Mouse (Mus musculus) hindbrain, embryonic 11.5 days (tissue): ENCODE measurements around the gene Cer1. TPM values are rescaled to one million over a fixed set of nuclear protein-coding genes. Genes with fewer than 3 reads are reported as not detected.
A peak's percentile ranks its signal among the peaks of the same experiment; 100 is the strongest.

Experiments
- ATAC-seq: fragments of 200-750 bp; cut with Nextera tagmentation; 2 replicates; pipeline ENCODE4 v1.8.0; 2017; ENCODE audit warnings: mild to moderate bottlenecking, moderate TSS enrichment, moderate library complexity; ENCODE audit not compliant: low FRiP score
- DNase-seq: peaks from one replicate; pipeline ENCODE4 v3.0.0-alpha.2; 2015; ENCODE audit warnings: low spot score
- H3K27ac ChIP-seq: fragments of 300-500 bp; sonication (generic); 2 replicates; pipeline ENCODE4 v1.5.1; 2014; ENCODE audit warnings: mild to moderate bottlenecking, low read depth, low read length
- H3K27me3 ChIP-seq: fragments of 300-500 bp; sonication (generic); 2 replicates; pipeline ENCODE4 v1.6.1; 2014; ENCODE audit warnings: mild to moderate bottlenecking, low read length, moderate library complexity, mixed read lengths; ENCODE audit not compliant: control insufficient read depth, insufficient read depth
- H3K36me3 ChIP-seq: fragments of 300-500 bp; sonication (generic); 2 replicates; pipeline ENCODE4 v1.6.1; 2014; ENCODE audit warnings: mild to moderate bottlenecking, low read length, moderate library complexity, mixed read lengths; ENCODE audit not compliant: control insufficient read depth, insufficient read depth
- H3K4me1 ChIP-seq: fragments of 300-500 bp; sonication (generic); replicated peaks from 2 replicates; pipeline ENCODE4 v1.6.1; 2014; ENCODE audit warnings: low read length, mixed read lengths; ENCODE audit not compliant: control insufficient read depth, insufficient read depth
- H3K4me2 ChIP-seq: fragments of 300-500 bp; sonication (generic); replicated peaks from 2 replicates; pipeline ENCODE4 v1.6.1; 2014; ENCODE audit warnings: mild to moderate bottlenecking, low read depth, low read length
- H3K4me3 ChIP-seq: fragments of 300-500 bp; sonication (generic); 2 replicates; pipeline ENCODE4 v1.5.1; 2014; ENCODE audit warnings: low read depth, low read length
- H3K9ac ChIP-seq: fragments of 300-500 bp; sonication (generic); 2 replicates; pipeline ENCODE4 v1.6.1; 2014; ENCODE audit warnings: low read depth, low read length
- H3K9me3 ChIP-seq: fragments of 300-500 bp; sonication (generic); 2 replicates; pipeline ENCODE4 v1.6.1; 2016; ENCODE audit warnings: low read length; ENCODE audit not compliant: control insufficient read depth
- WGBS: fragments of 180-500 bp; shearing (Covaris S2); extraction: QIAGEN DNeasy Blood & Tissue Kit; methylation state at CpG from one replicate; pipeline ENCODE4 v1.1.7; 2014; 5-methylcytosine and 5-hydroxymethylcytosine counted together
- polyA plus RNA-seq: library from polyadenylated mRNA; unstranded; fragments of >200 nt; fragmentation: Nextera tagmentation; extraction: Ambion mirVana; gene quantifications from 2 replicates; pipeline ENCODE4 v1.2.1, GENCODE M21; 2014

The Cer1 gene
- polyA plus RNA-seq, 1 experiment from 2014 or later: 0.28 TPM

DNA sequence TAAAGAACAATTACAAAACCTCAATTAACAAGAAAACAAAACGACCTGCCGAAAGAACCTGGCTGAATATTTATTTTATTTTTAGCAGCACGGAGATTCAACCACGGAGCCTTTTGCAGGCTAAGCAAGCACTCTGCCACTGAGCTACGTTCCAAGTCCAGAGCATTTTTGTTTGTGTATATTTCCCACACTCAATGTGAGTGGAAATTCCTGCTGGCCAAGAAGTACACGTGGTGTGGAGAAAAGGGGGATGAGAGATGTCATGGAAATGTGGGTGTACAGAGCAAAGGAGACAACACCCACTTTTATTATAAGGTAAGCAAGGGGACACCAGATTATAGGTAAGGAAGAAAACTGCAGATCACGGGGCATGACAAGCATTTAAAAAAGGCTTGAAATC, 30.6 kb upstream of the Cer1 start:
- Histone ChIP-seq H3K4me1 (0 out of 2 replicates have a peak, but pooled peaks cover 3% of the 10 kb centered on the region), H3K27me3 (no peaks in the 10 kb centered on the region), H3K4me3 (no peak overlapping the region), H3K4me2 (no peak overlapping the region), H3K36me3 (no peaks in the 10 kb centered on the region), H3K9me3 (no peaks in the 10 kb centered on the region), H3K9ac (no peak overlapping the region), H3K27ac (peak overlapping the region; percentile 49; the same call in 1 of the 2 replicates)
- no peak for DNase-seq
- 66% methylated on average over 7 of the region's 7 CpGs for WGBS
- ATAC-seq: no peak

DNA sequence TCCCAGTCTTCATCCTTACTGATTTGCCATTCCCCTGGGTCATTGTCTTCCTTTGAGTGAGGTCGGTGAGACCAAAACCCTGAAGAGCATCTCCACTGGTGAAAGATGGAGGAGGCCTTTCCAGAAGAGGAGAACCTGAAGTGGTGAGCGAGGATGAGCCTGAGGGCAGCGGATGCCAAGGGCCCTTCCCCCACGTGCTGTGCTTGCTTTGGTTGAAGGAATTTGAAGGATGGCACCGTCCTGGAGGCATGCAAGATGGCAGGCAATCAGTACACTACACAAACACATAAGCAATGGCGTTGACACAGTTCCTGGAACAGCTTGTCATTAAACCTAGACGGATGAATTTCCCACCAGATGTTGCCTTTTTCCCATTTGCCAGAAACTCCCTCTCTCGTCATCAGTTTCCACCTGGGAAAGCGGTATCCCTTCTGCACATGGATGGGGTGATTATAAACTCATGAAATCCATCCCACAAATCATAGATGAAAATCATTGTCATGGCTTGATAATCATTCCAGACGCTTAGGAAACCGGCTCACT, 29.7 kb upstream of the Cer1 start:
- Histone ChIP-seq H3K4me2 (no peak overlapping the region), H3K36me3 (no peaks in the 10 kb centered on the region), H3K9me3 (no peaks in the 10 kb centered on the region), H3K4me3 (no peak overlapping the region), H3K9ac (no peak overlapping the region), H3K27ac (no peak overlapping the region), H3K27me3 (no peaks in the 10 kb centered on the region), H3K4me1 (0 out of 2 replicates have a peak, but pooled peaks cover 3% of the 10 kb centered on the region)
- 80% methylated on average over 11 of the region's 11 CpGs for WGBS
- no peak for ATAC-seq
- DNase-seq: no peak

DNA sequence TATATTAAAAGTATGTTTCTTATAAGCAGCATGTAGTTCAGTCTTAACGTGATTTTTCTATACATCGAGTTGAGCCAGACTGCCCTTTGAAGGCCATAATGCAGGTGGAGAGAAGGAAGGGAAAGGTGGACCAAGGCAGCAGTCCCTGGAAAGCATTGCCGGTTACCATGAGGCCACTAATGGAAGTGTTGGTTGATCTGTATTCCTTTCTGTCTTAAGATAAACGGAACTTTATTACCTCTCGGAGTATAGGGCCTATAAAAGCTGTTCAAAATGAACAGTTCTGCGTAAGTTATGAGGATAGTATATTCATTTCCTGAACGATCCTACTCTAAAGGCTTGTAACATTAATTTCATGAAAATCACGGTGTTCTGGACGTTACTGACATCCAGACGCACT, 10.3 kb upstream of the Cer1 start:
- no peak overlapping the region for H3K9ac ChIP-seq
- no peaks in the 10 kb centered on the region for H3K36me3 ChIP-seq
- no peak for ATAC-seq
- no peak overlapping the region for H3K4me3 ChIP-seq
- DNase-seq: no peak
- 88% methylated on average over 10 of the region's 10 CpGs for WGBS
- H3K9me3 ChIP-seq: no peaks in the 10 kb centered on the region
- no peaks in the 10 kb centered on the region for H3K4me1 ChIP-seq
- H3K27ac ChIP-seq: no peak overlapping the region
- H3K4me2 ChIP-seq: no peak overlapping the region
- H3K27me3 ChIP-seq: no peaks in the 10 kb centered on the region

GRCm38 (mm10) chr4:82892247-82892646, 7.3 kb upstream of the Cer1 start:
- Histone ChIP-seq H3K4me3 (no peak overlapping the region), H3K4me1 (no peaks in the 10 kb centered on the region), H3K4me2 (no peak overlapping the region), H3K9ac (no peak overlapping the region), H3K27me3 (no peaks in the 10 kb centered on the region), H3K36me3 (no peaks in the 10 kb centered on the region), H3K27ac (no peak overlapping the region), H3K9me3 (no peaks in the 10 kb centered on the region)
- 88% methylated on average over 5 of the region's 5 CpGs for WGBS
- ATAC-seq: no peak
- DNase-seq: no peak

GRCm38 (mm10) chr4:82891566-82891965, 6.6 kb upstream of the Cer1 start:
- WGBS: 85% methylated on average over 2 of the region's 2 CpGs
- H3K27me3 ChIP-seq: no peaks in the 10 kb centered on the region
- H3K4me3 ChIP-seq: no peak overlapping the region
- DNase-seq (no peak), ATAC-seq (no peak)
- H3K36me3 ChIP-seq: no peaks in the 10 kb centered on the region
- H3K4me2 ChIP-seq: no peak overlapping the region
- H3K4me1 ChIP-seq: no peaks in the 10 kb centered on the region
- H3K9me3 ChIP-seq: no peaks in the 10 kb centered on the region
- no peak overlapping the region for H3K9ac ChIP-seq
- H3K27ac ChIP-seq: no peak overlapping the region

- no peak for ATAC-seq
- no peaks in the 10 kb centered on the region for H3K36me3 ChIP-seq
- no peaks in the 10 kb centered on the region for H3K4me1 ChIP-seq
- H3K27ac ChIP-seq: no peak overlapping the region
- H3K4me3 ChIP-seq: no peak overlapping the region
- WGBS: 67% methylated on average over 7 of the region's 7 CpGs
- no peak overlapping the region for H3K9ac ChIP-seq
- H3K9me3 ChIP-seq: no peaks in the 10 kb centered on the region
- DNase-seq: peak; percentile 34
- H3K4me2 ChIP-seq: no peak overlapping the region
- no peaks in the 10 kb centered on the region for H3K27me3 ChIP-seq
Observed at GRCm38 (mm10) chr4:82891049-82891448, 6.1 kb upstream of the Cer1 start.

GRCm38 (mm10) chr4:82890585-82890984, 5.6 kb upstream of the Cer1 start:
- no peak for ATAC-seq
- WGBS: 79% methylated on average over 4 of the region's 4 CpGs

DNA sequence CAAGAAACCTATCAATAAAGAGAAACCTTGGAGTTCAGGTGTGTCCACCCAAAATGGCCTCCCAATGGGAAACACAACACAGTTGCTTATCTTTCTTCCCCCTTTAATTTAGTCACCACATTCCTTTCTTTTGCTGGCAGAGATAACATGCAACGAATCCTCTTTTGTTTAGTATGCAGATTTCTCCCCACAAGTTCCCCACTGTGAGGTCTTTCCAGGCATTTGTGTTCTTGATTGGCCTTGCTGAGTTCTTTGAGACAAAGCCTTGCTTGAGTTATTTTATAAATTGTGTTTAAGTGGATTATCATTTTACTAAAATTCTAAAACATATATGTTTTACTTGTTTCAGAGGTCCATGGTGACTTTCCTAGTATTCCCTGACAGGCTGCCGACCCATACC, 1.2 kb upstream of the Cer1 start:
- H3K9ac ChIP-seq: no peak overlapping the region
- H3K4me2 ChIP-seq: no peak overlapping the region
- no peak overlapping the region for H3K27ac ChIP-seq
- no peaks in the 10 kb centered on the region for H3K9me3 ChIP-seq
- no peaks in the 10 kb centered on the region for H3K36me3 ChIP-seq
- DNase-seq (no peak), ATAC-seq (no peak)
- no peak overlapping the region for H3K4me3 ChIP-seq
- 54% methylated on average over 2 of the region's 2 CpGs for WGBS
- 0 out of 2 replicates have a peak, but pooled peaks cover 2% of the 10 kb centered on the region for H3K4me1 ChIP-seq
- no peaks in the 10 kb centered on the region for H3K27me3 ChIP-seq

More at GRCm38 (mm10) chr4:82890585-82890984, 5.6 kb upstream of the Cer1 start:
- DNase-seq: no peak
- Histone ChIP-seq H3K9ac (no peak overlapping the region), H3K27me3 (no peaks in the 10 kb centered on the region), H3K4me2 (no peak overlapping the region), H3K9me3 (no peaks in the 10 kb centered on the region), H3K4me3 (no peak overlapping the region), H3K36me3 (no peaks in the 10 kb centered on the region), H3K27ac (no peak overlapping the region), H3K4me1 (0 out of 2 replicates have a peak, but pooled peaks cover 2% of the 10 kb centered on the region)

GRCm38 (mm10) chr4:82885535-82885913, 576 bp upstream of the Cer1 start:
- Histone ChIP-seq H3K27me3 (no peaks in the 10 kb centered on the region), H3K9me3 (no peaks in the 10 kb centered on the region), H3K4me1 (0 out of 2 replicates have a peak, but pooled peaks cover 2% of the 10 kb centered on the region), H3K4me2 (no peak overlapping the region), H3K9ac (no peak overlapping the region), H3K36me3 (no peaks in the 10 kb centered on the region), H3K27ac (no peak overlapping the region), H3K4me3 (no peak overlapping the region)
- WGBS: 17% methylated on average over 1 of the region's 1 CpGs
- DNase-seq (no peak), ATAC-seq (no peak)
